ENCODE assay signal across 17 mouse cellular contexts in the genomic region with DNA sequence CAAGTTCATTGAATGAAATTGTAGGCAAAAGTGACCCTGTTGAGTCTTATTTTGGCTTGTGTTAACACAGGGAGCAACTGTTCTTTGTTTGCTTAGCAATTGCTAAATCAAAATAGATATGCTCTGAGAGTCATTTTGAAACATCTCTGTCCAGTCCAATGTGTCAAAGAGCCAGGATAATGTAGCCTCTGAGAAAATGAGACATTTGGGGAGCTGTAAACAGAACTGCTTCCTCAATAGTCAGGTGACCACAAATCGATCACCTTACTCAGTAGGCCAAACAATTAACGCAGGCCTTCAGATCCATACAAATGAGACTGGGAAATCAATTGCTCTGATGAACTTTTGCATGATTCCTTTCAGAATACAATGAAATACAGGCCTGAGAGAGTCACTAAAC.
"Had no signal": no experiment of that assay in that cellular context is flagged by ENCODE, and none has a peak within 500 bp of the region (broad histone marks: within the 10 kb centered on the region; RNA-seq: fewer than 3 reads in every experiment).

No protein-coding gene starts in this region.

- H3K27ac ChIP-seq: lung, embryonic 15.5 days; macrophage; midbrain, embryonic 13.5 days; midbrain, embryonic 15.5 days; neural tube, embryonic 12.5 days; stomach, embryonic 15.5 days; stomach, postnatal 0 days had no signal

- H3K27me3 ChIP-seq: lung, embryonic 15.5 days; megakaryocyte, embryonic 14.5 days; midbrain, embryonic 13.5 days; midbrain, embryonic 15.5 days; neural tube, embryonic 12.5 days; stomach, embryonic 15.5 days had no signal

- DNase-seq: lung, adult 2 months; lung, postnatal 14 days; lung, postnatal 36 days; right cerebral cortex, postnatal 14 days; thymus, adult 2 months; thymus, postnatal 25 days; thymus, postnatal 4 days had no signal

- H3K9ac ChIP-seq: lung, embryonic 15.5 days; midbrain, embryonic 13.5 days; midbrain, embryonic 15.5 days; neural tube, embryonic 12.5 days; stomach, embryonic 15.5 days had no signal

- H3K4me2 ChIP-seq: lung, embryonic 15.5 days; midbrain, embryonic 11.5 days; midbrain, embryonic 13.5 days; midbrain, embryonic 15.5 days; neural tube, embryonic 12.5 days; stomach, embryonic 15.5 days had no signal

- H3K9me3 ChIP-seq: lung, embryonic 15.5 days; midbrain, embryonic 13.5 days; midbrain, embryonic 15.5 days; neural tube, embryonic 12.5 days; stomach, embryonic 15.5 days had no signal

- H3K36me3 ChIP-seq: lung, embryonic 15.5 days; midbrain, embryonic 13.5 days; midbrain, embryonic 15.5 days; neural tube, embryonic 12.5 days; stomach, embryonic 15.5 days had no signal

- H3K4me1 ChIP-seq: lung, embryonic 15.5 days; megakaryocyte, embryonic 14.5 days; midbrain, embryonic 13.5 days; midbrain, embryonic 15.5 days; neural tube, embryonic 12.5 days; stomach, embryonic 15.5 days had no signal

- ATAC-seq: lung, postnatal 0 days; midbrain, embryonic 13.5 days; midbrain, embryonic 15.5 days had no signal

- H3K4me3 ChIP-seq: lung, embryonic 15.5 days; megakaryocyte, embryonic 14.5 days; midbrain, embryonic 13.5 days; midbrain, embryonic 15.5 days; neural tube, embryonic 12.5 days; stomach, embryonic 15.5 days had no signal
